17 mouse cellular contexts compared by ENCODE assay signal in the genomic region with DNA sequence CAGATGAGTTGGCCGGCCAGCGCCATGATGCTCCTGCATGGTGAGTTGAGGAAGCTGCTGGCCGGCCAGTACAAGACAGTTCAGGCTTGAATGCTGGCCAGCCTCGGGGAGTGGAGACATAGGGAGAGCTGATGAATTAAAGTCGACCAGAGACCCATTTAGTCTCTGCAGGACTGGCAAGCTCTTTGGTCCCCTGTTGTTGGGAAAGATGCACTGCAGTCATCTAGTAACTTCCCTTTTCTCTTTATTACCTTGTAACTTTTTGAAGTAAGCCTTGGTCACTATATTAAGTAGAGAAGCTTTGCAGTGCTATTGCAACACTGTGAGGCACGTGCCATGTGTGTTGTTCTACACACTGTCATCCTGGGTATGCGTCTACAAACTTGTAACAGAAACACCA. TPM values are rescaled to one million over a fixed set of nuclear protein-coding genes. Genes with fewer than 3 reads are reported as not detected.
DNase-seq lines count a peak whose midpoint lies in the region; ATAC-seq and TF ChIP-seq lines count a peak whose summit lies in the region.
"Had no signal": no experiment of that assay in that cellular context is flagged by ENCODE, and none has a peak within 500 bp of the region (broad histone marks: within the 10 kb centered on the region; RNA-seq: fewer than 3 reads in every experiment).

No protein-coding gene starts in this region.

- no peak for TF ChIP-seq EP300 in liver, embryonic 14.5 days (IDR thresholded peaks at IDR 0.05; ENCODE audit: low read depth)
- no peak for TF ChIP-seq EP300 in lung, postnatal 0 days (IDR thresholded peaks at IDR 0.05)

- H3K36me3 ChIP-seq in liver, embryonic 14.5 days (replicated peaks; ENCODE audit: control insufficient read depth, insufficient read depth, low read depth): no peaks in the 10 kb centered on the region
- no peaks in the 10 kb centered on the region for H3K36me3 ChIP-seq in lung, postnatal 0 days (ENCODE audit: insufficient read depth, low read length)
- H3K36me3 ChIP-seq in small intestine, adult 2 months (ENCODE audit: control insufficient read depth, insufficient read depth, low read length): no peaks in the 10 kb centered on the region
- H3K36me3 ChIP-seq: heart, embryonic 15.5 days; neural tube, embryonic 15.5 days had no signal

- no peak for TF ChIP-seq POLR2A in small intestine, adult 2 months (IDR thresholded peaks at IDR 0.05; ENCODE audit: low read depth, low read length)

- H3K27me3 ChIP-seq in liver, embryonic 14.5 days (ENCODE audit: control insufficient read depth, insufficient read depth, low read length): no peaks in the 10 kb centered on the region
- H3K27me3 ChIP-seq in lung, postnatal 0 days (replicated peaks; ENCODE audit: insufficient read depth, low read length): no peaks in the 10 kb centered on the region
- no peaks in the 10 kb centered on the region for H3K27me3 ChIP-seq in small intestine, adult 2 months (ENCODE audit: control insufficient read depth, insufficient read depth, low read length)
- H3K27me3 ChIP-seq: embryonic facial prominence, embryonic 13.5 days; forebrain, embryonic 13.5 days; heart, embryonic 15.5 days; neural tube, embryonic 15.5 days had no signal

- WGBS in liver, embryonic 14.5 days (ENCODE audit: insufficient replicate concordance): 54% methylated on average over 7 of the region's 7 CpGs
- 30% methylated on average over 7 of the region's 7 CpGs for WGBS in lung, postnatal 0 days
- WGBS in small intestine, adult 2 months: 61% methylated on average over 7 of the region's 7 CpGs

- TF ChIP-seq CTCF in liver, embryonic 14.5 days (IDR thresholded peaks at IDR 0.05; ENCODE audit: low read depth): 0 out of 2 replicates have a peak, but pooled peaks have one; percentile 5
- peak; percentile 49 for TF ChIP-seq CTCF in lung, postnatal 0 days (IDR thresholded peaks at IDR 0.05)
- no peak for TF ChIP-seq CTCF in small intestine, adult 2 months (IDR thresholded peaks at IDR 0.05; ENCODE audit: extremely low read depth, insufficient read length, insufficient replicate concordance, low read depth, low read length)

- no peaks in the 10 kb centered on the region for H3K9me3 ChIP-seq in liver, embryonic 14.5 days (ENCODE audit: control insufficient read depth, low read length)
- no peaks in the 10 kb centered on the region for H3K9me3 ChIP-seq in lung, postnatal 0 days (ENCODE audit: low read length)
- H3K9me3 ChIP-seq: embryonic facial prominence, embryonic 13.5 days; forebrain, embryonic 13.5 days; heart, embryonic 15.5 days; neural tube, embryonic 15.5 days had no signal

- no peak for DNase-seq in liver, embryonic 14.5 days (ENCODE audit: low read depth in 3 of 3, low spot score in 3 of 3)
- no peak for DNase-seq in liver
- peak; percentile 70 for DNase-seq in lung, postnatal 0 days (ENCODE audit: low spot score)
- no peak for DNase-seq in T-cell, adult 2 months (ENCODE audit: low spot score)
- no peak for DNase-seq in left cerebral cortex, postnatal 25 days (ENCODE audit: low spot score in 2 of 2)
- DNase-seq in right cerebral cortex, postnatal 14 days: no peak
- DNase-seq: adrenal gland, postnatal 10 days; cerebellum, postnatal 36 days; gastrocnemius, postnatal 10 days had no signal

- intact Hi-C loops in left cerebral cortex, postnatal 25 days (cut with DNase I): no loop called here

- ATAC-seq in liver, embryonic 14.5 days (ENCODE audit: insufficient read depth): no peak
- ATAC-seq in hematopoietic stem cell, adult 5-6 weeks (replicated peaks in 1 of 2; ENCODE audit: insufficient read depth in 1 of 2, low FRiP score in 2 of 2, low TSS enrichment in 1 of 2, low read depth in 1 of 2, poor library complexity in 2 of 2, severe bottlenecking in 2 of 2): peak; percentile 49 to 81
- ATAC-seq in lung, postnatal 0 days: peak; percentile 53
- ATAC-seq: forebrain, embryonic 13.5 days; hindbrain, embryonic 16.5 days had no signal

- H3K27ac ChIP-seq in liver, embryonic 14.5 days: no peak overlapping the region
- peak overlapping the region; percentile 69 for H3K27ac ChIP-seq in lung, postnatal 0 days (ENCODE audit: low read length)
- peak overlapping the region; percentile 41 for H3K27ac ChIP-seq in small intestine, adult 2 months (ENCODE audit: insufficient read depth, low read depth, low read length)
- H3K27ac ChIP-seq: embryonic facial prominence, embryonic 13.5 days; forebrain, embryonic 13.5 days; heart, embryonic 15.5 days; macrophage; neural tube, embryonic 15.5 days had no signal

- no peak overlapping the region for H3K4me3 ChIP-seq in liver, embryonic 14.5 days (ENCODE audit: insufficient read depth in 1 of 2, low read depth in 2 of 2, low read length in 2 of 2)
- H3K4me3 ChIP-seq in lung, postnatal 0 days (ENCODE audit: low read depth, low read length): no peak overlapping the region
- no peak overlapping the region for H3K4me3 ChIP-seq in small intestine, adult 2 months (ENCODE audit: low read depth, low read length)
- H3K4me3 ChIP-seq: embryonic facial prominence, embryonic 13.5 days; forebrain, embryonic 13.5 days; heart, embryonic 15.5 days; neural tube, embryonic 15.5 days had no signal

- H3K9ac ChIP-seq in liver, embryonic 14.5 days (replicated peaks): no peak overlapping the region
- H3K9ac ChIP-seq in lung, postnatal 0 days (replicated peaks; ENCODE audit: low read depth): no peak overlapping the region
- H3K9ac ChIP-seq: embryonic facial prominence, embryonic 13.5 days; forebrain, embryonic 13.5 days; heart, embryonic 15.5 days; neural tube, embryonic 15.5 days had no signal

- H3K4me1 ChIP-seq in liver, embryonic 14.5 days (replicated peaks; ENCODE audit: control insufficient read depth in 2 of 2, insufficient read depth in 2 of 2, low read length in 1 of 2): no peaks in the 10 kb centered on the region; a peak in 1 of 4 replicates
- peaks cover 32% of the 10 kb centered on the region; the same call in 1 of the 2 replicates for H3K4me1 ChIP-seq in lung, postnatal 0 days (ENCODE audit: insufficient read depth, low read depth, low read length)
- H3K4me1 ChIP-seq in small intestine, adult 2 months (ENCODE audit: control insufficient read depth, insufficient read depth, insufficient read length, low read length): peaks cover 13% of the 10 kb centered on the region; the same call in 1 of the 2 replicates

- H3K4me2 ChIP-seq in liver, embryonic 14.5 days (ENCODE audit: low read depth): no peak overlapping the region
- no peak overlapping the region for H3K4me2 ChIP-seq in lung, postnatal 0 days (replicated peaks; ENCODE audit: low read depth, low read length)
- H3K4me2 ChIP-seq: embryonic facial prominence, embryonic 13.5 days; forebrain, embryonic 13.5 days; heart, embryonic 15.5 days; neural tube, embryonic 15.5 days had no signal

RNA-seq across cellular contexts. Expression of a gene that starts 15.9 kb away (rescaled TPM):
- polyA plus RNA-seq in liver, embryonic 14.5 days (2012; rRNA removed): 9.4 and 16.9 TPM in 2 replicates
- polyA plus RNA-seq in liver, embryonic 14.5 days (2014; fragmentation: Nextera tagmentation; extraction: Ambion mirVana): 24.1 and 24.5 TPM in 2 replicates
- 31.2 and 57.5 TPM in 2 replicates for total RNA-seq in hematopoietic stem cell, adult 5-6 weeks (2017)
- 40.1 and 42.1 TPM in 2 replicates for polyA plus RNA-seq in lung, postnatal 0 days (2015; fragmentation: Nextera tagmentation; extraction: Ambion mirVana)
- 2.0 and 3.9 TPM in 2 replicates for polyA plus RNA-seq in small intestine, adult 2 months (2012; rRNA removed)
- 10 to 100 TPM; 46.9 to 48.3 TPM for total RNA-seq in left cerebral cortex, postnatal 25 days (2021)

RNA-seq across cellular contexts. Expression of a gene that starts 16.4 kb away (rescaled TPM):
- polyA plus RNA-seq in liver, embryonic 14.5 days (2012; rRNA removed): 5.3 and 7.1 TPM in 2 replicates
- 2.4 and 3.2 TPM in 2 replicates for polyA plus RNA-seq in liver, embryonic 14.5 days (2014; fragmentation: Nextera tagmentation; extraction: Ambion mirVana)
- 46.1 and 51.3 TPM in 2 replicates for total RNA-seq in hematopoietic stem cell, adult 5-6 weeks (2017)
- polyA plus RNA-seq in lung, postnatal 0 days (2015; fragmentation: Nextera tagmentation; extraction: Ambion mirVana): 25.4 and 25.5 TPM in 2 replicates
- 16.8 and 28.2 TPM in 2 replicates for polyA plus RNA-seq in small intestine, adult 2 months (2012; rRNA removed)
- total RNA-seq in left cerebral cortex, postnatal 25 days (2021): 10 to 100 TPM; 32.3 to 35.8 TPM
